Mouse (Mus musculus) lung, embryonic 14.5 days (tissue): ENCODE data around the gene Ttbk1. TPM values are rescaled to one million over a fixed set of nuclear protein-coding genes. Genes with fewer than 3 reads are reported as not detected.

Experiments used
- ATAC-seq: fragments of 200-750 bp; cut with Nextera tagmentation; 2 replicates; pipeline ENCODE4 v1.8.0; 2017; ENCODE audit warnings: mild to moderate bottlenecking, moderate TSS enrichment, moderate library complexity; ENCODE audit not compliant: insufficient read depth
- DNase-seq: peaks from one replicate; pipeline ENCODE4 v3.0.0-alpha.2; 2015
- H3K27ac ChIP-seq: fragments of 300-500 bp; sonication (generic); 2 replicates; pipeline ENCODE4 v1.5.1; 2014; ENCODE audit warnings: low read depth, mild to moderate bottlenecking, moderate library complexity
- H3K27me3 ChIP-seq: fragments of 300-500 bp; sonication (generic); 2 replicates; pipeline ENCODE4 v1.6.1; 2014; ENCODE audit warnings: low read length, control low read depth; ENCODE audit not compliant: insufficient read depth
- H3K36me3 ChIP-seq: fragments of 300-500 bp; sonication (generic); 2 replicates; pipeline ENCODE4 v1.6.1; 2014; ENCODE audit warnings: control low read depth; ENCODE audit not compliant: insufficient read depth
- H3K4me1 ChIP-seq: fragments of 300-500 bp; sonication (generic); 2 replicates; pipeline ENCODE4 v1.6.1; 2014; ENCODE audit warnings: antibody characterized with exemption, control low read depth; ENCODE audit not compliant: insufficient read depth
- H3K4me2 ChIP-seq: fragments of 300-500 bp; sonication (generic); 2 replicates; pipeline ENCODE4 v1.6.1; 2014; ENCODE audit warnings: mild to moderate bottlenecking
- H3K4me3 ChIP-seq: fragments of 300-500 bp; sonication (generic); 2 replicates; pipeline ENCODE4 v1.5.1; 2014; ENCODE audit warnings: low read depth, low read length
- H3K9ac ChIP-seq: fragments of 300-500 bp; sonication (generic); 2 replicates; pipeline ENCODE4 v1.6.1; 2014
- H3K9me3 ChIP-seq: fragments of 300-500 bp; sonication (generic); 2 replicates; pipeline ENCODE4 v1.6.1; 2016; ENCODE audit warnings: low read depth, low read length, control low read depth
- CTCF ChIP-seq: IDR thresholded peaks from 2 replicates; pipeline ENCODE4 v1.5.1; 2016; ENCODE audit warnings: antibody characterized with exemption, low read depth
- WGBS: fragments of 180-500 bp; shearing (Covaris S2); extraction: QIAGEN DNeasy Blood & Tissue Kit; methylation state at CpG from one replicate; pipeline ENCODE4 v1.1.7; 2014; 5-methylcytosine and 5-hydroxymethylcytosine counted together
- polyA plus RNA-seq: library from polyadenylated mRNA; unstranded; fragments of >200 nt; fragmentation: Nextera tagmentation; extraction: Ambion mirVana; gene quantifications from 2 replicates; pipeline ENCODE4 v1.2.1, GENCODE M21; 2014

The Ttbk1 gene
- polyA plus RNA-seq, 1 experiment from 2014 or later: 0.05 TPM

DNA sequence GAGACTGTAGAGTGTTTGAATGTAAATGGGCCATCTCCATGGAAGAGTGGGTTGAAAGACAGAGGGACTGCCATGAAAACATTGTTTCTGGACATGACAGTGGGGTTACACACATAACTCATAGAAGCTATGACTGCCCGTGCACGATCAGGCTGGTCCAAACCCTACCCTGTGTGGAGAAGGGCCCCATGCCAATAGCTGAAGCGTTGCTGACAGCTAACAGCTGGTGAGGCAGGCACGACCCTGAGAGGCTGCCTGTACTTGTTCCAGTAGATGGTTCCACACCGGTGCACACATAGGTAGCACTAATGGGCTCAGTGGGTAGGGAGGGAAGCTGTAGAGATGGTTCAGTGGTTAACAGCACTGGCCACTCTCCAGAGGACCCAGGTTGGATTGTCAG, 8.0 kb upstream of the Ttbk1 start:
- no peak overlapping the region for H3K9ac ChIP-seq
- 0 out of 2 replicates have a peak, but pooled peaks cover 4% of the 10 kb centered on the region for H3K27me3 ChIP-seq
- H3K4me2 ChIP-seq: no peak overlapping the region
- ATAC-seq: peak; percentile 32; the same call in 1 of the 2 replicates
- DNase-seq: peak; percentile 52
- no peaks in the 10 kb centered on the region for H3K4me1 ChIP-seq
- WGBS: 58% methylated on average over 5 of the region's 5 CpGs
- no peak for TF ChIP-seq CTCF
- peaks cover 19% of the 10 kb centered on the region; the same call in 1 of the 2 replicates for H3K36me3 ChIP-seq
- no peak overlapping the region for H3K27ac ChIP-seq
- no peaks in the 10 kb centered on the region for H3K9me3 ChIP-seq
- no peak overlapping the region for H3K4me3 ChIP-seq

DNA sequence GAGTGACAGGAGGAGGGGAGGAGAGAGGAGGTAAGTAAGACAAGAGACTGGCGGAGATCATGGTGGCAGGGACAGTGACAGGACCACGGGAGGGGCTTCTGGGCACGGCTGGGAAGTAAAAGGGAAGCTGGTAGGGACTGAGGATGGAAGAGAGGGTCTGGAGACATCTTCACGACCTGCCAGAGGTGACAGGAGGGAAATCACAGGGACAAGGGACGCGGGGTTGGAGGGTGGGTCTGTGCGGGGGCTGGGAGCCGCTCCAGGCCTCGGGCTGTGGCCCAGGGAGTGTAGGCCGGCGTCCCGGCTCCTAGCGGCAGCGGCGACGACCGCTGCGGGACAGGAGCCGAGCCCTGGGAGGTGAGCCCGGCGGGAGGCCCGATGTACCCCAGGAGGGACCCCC, 480 bp downstream of the Ttbk1 start:
- H3K4me2 ChIP-seq: peak overlapping the region; percentile 65
- 0 out of 2 replicates have a peak, but pooled peaks have one; percentile 32 for ATAC-seq

DNA sequence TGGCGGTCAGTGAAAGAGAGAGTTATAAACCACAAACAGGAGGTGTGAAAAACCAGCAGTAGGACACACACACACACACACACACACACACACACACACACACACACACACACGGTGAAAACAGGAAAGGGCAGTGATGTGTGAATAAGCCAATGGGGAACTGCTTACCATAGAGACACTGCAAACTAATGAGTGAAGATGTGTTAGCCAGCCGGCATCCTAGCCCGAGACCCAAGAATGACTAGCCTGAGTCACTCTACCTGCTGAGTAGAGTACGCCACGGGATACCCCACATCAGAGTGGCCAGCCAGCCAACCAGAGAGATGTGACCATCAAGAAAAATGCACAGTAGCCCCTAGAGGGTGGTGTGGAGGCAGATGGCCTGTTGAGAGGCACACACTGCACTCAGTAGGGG, 3.0 kb downstream of the Ttbk1 start:
- H3K4me1 ChIP-seq: no peaks in the 10 kb centered on the region
- WGBS: 18% methylated on average over 6 of the region's 6 CpGs
- H3K4me2 ChIP-seq: peak overlapping the region; percentile 61; the same call in 1 of the 2 replicates
- peaks cover 64% of the 10 kb centered on the region for H3K27me3 ChIP-seq
- no peak overlapping the region for H3K27ac ChIP-seq
- DNase-seq (no peak), ATAC-seq (peak; percentile 39; the same call in 1 of the 2 replicates)
- no peak overlapping the region for H3K4me3 ChIP-seq
- H3K9ac ChIP-seq: no peak overlapping the region
- peak; percentile 29 for TF ChIP-seq CTCF
- H3K36me3 ChIP-seq: no peaks in the 10 kb centered on the region
- H3K9me3 ChIP-seq: no peaks in the 10 kb centered on the region

More for the DNA sequence above, 480 bp downstream of the Ttbk1 start:
- Histone ChIP-seq H3K9me3 (no peaks in the 10 kb centered on the region), H3K9ac (peak overlapping the region; percentile 9; the same call in 1 of the 2 replicates), H3K4me1 (no peaks in the 10 kb centered on the region), H3K4me3 (peak overlapping the region; percentile 36), H3K36me3 (no peaks in the 10 kb centered on the region), H3K27ac (no peak overlapping the region), H3K27me3 (peaks cover 67% of the 10 kb centered on the region)
- TF ChIP-seq CTCF: no peak
- DNase-seq: no peak
- WGBS: 1% methylated on average over 22 of the region's 22 CpGs

DNA sequence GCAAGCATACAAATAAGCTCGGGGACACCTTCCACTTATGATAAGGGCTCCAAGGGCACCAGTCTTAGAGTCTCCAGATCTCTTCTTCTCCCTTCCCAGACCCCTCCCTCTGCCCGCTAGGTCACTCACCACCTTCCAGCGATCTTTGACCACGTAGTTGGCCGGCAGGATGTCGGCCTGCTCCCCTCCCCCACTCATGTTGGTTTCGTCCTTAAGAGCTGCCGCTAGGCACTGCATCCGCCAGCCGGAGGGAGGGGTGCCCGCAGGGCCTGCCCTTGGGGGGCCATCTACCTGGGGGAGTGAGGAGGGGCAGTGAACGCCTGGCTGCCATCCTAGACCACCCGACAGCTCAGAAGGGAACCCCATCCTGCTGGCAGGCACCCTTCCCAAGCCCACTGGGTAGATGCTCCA, 3.4 kb downstream of the Ttbk1 start:
- Histone ChIP-seq H3K9me3 (no peaks in the 10 kb centered on the region), H3K36me3 (no peaks in the 10 kb centered on the region), H3K9ac (peak overlapping the region; percentile 29; the same call in 1 of the 2 replicates), H3K4me3 (peak overlapping the region; percentile 21), H3K27ac (no peak overlapping the region), H3K4me1 (no peaks in the 10 kb centered on the region), H3K4me2 (peak overlapping the region; percentile 61), H3K27me3 (peaks cover 61% of the 10 kb centered on the region)
- WGBS: 2% methylated on average over 13 of the region's 13 CpGs
- no peak for ATAC-seq
- peak; percentile 42 for DNase-seq
- TF ChIP-seq CTCF: no peak

DNA sequence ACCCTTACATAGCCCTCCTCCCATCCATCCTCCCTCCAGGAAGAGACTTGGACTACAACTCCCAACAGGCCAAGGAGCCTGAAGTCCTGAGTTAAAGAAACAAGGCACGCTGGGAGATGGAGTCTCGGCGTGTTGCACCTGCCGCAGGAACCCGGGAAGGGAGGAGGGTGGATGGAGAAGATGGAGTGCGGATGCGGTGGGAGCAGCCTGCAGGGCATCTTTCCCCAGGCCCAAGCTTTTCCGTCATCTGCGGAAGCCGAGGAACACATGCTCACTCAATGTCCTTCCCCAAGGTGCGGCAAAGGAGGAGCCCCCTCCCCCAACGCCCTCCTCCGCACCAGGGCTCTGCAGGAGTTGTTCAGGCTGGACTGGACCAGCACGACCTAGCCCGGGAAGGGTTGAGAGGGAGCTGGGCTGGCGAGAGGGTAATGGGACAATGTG, 3.9 kb downstream of the Ttbk1 start:
- H3K36me3 ChIP-seq: no peaks in the 10 kb centered on the region
- no peaks in the 10 kb centered on the region for H3K4me1 ChIP-seq
- ATAC-seq (peak; percentile 32; the same call in 1 of the 2 replicates), DNase-seq (peak; percentile 52)
- H3K4me2 ChIP-seq: peak overlapping the region; percentile 61
- TF ChIP-seq CTCF: no peak
- H3K9me3 ChIP-seq: no peaks in the 10 kb centered on the region
- peak overlapping the region; percentile 29; the same call in 1 of the 2 replicates for H3K9ac ChIP-seq
- 1% methylated on average over 16 of the region's 16 CpGs for WGBS
- no peak overlapping the region for H3K27ac ChIP-seq
- H3K4me3 ChIP-seq: peak overlapping the region; percentile 21
- H3K27me3 ChIP-seq: peaks cover 60% of the 10 kb centered on the region

DNA sequence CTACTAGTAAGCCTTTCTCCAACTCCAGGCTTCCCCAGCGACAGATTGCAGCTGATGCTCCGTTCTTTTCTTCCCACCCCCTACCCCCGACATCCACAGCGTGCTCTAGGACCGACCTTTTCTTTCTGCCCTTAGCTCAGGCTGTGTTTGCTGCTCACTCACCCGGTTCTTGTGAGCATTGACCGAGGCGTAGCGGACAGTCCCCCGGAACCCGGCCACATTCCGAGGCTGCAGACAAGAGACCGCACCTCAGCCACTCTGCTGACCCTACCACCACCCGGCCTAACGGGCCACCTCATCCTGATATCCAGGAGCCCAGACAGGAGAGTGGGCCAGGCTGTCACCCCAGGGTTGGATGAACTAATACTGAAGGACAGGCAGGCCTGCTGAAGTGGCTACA, 10.2 kb downstream of the Ttbk1 start:
- no peak overlapping the region for H3K9ac ChIP-seq
- DNase-seq: no peak
- H3K36me3 ChIP-seq: no peaks in the 10 kb centered on the region
- no peak for TF ChIP-seq CTCF
- WGBS: 77% methylated on average over 15 of the region's 15 CpGs
- no peak overlapping the region for H3K4me3 ChIP-seq
- no peak overlapping the region for H3K27ac ChIP-seq
- H3K4me2 ChIP-seq: no peak overlapping the region
- no peaks in the 10 kb centered on the region; the same call in 1 of the 2 replicates for H3K27me3 ChIP-seq
- no peak for ATAC-seq
- H3K9me3 ChIP-seq: no peaks in the 10 kb centered on the region
- H3K4me1 ChIP-seq: no peaks in the 10 kb centered on the region

DNA sequence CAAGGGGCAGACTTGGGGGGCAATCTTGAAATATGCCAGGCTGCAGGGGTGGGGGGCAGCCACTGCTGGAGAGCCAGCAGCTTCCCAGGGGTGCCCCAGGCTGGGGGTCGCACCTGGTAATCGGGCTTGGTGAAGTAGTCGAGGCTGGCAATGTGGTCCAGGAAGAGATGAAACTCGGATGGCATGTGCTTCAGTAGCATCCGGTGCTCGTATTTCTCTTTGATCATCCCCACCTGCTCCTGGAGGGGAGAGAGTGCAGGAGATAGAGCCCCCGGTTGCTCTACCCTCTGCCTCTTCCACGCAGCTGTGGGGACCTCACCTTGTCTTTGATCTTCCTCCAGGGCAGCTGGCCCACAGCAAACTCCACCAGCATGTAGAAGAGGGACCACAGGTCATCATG, 10.9 kb downstream of the Ttbk1 start:
- WGBS: 52% methylated on average over 8 of the region's 8 CpGs
- TF ChIP-seq CTCF: no peak
- H3K4me2 ChIP-seq: no peak overlapping the region

More for the DNA sequence above, 10.9 kb downstream of the Ttbk1 start:
- no peak overlapping the region for H3K4me3 ChIP-seq
- no peak overlapping the region for H3K9ac ChIP-seq
- H3K27ac ChIP-seq: no peak overlapping the region
- no peaks in the 10 kb centered on the region for H3K4me1 ChIP-seq
- H3K9me3 ChIP-seq: no peaks in the 10 kb centered on the region
- no peak for DNase-seq
- H3K27me3 ChIP-seq: no peaks in the 10 kb centered on the region; the same call in 1 of the 2 replicates
- ATAC-seq: no peak
- no peaks in the 10 kb centered on the region for H3K36me3 ChIP-seq
